Mouse (Mus musculus) ovary, postnatal 14 days (tissue): Measurements from ENCODE around the gene Tfpt.
"Not testable (repeated sequence)": the region's sequence is repeated elsewhere in the genome, so short reads cannot be mapped to it uniquely, and the experiment has no call there.

ENCODE experiments used
- DNase-seq: peaks from one replicate; pipeline ENCODE4 v3.0.0; 2022; ENCODE audit warnings: low spot score

The Tfpt gene

DNA sequence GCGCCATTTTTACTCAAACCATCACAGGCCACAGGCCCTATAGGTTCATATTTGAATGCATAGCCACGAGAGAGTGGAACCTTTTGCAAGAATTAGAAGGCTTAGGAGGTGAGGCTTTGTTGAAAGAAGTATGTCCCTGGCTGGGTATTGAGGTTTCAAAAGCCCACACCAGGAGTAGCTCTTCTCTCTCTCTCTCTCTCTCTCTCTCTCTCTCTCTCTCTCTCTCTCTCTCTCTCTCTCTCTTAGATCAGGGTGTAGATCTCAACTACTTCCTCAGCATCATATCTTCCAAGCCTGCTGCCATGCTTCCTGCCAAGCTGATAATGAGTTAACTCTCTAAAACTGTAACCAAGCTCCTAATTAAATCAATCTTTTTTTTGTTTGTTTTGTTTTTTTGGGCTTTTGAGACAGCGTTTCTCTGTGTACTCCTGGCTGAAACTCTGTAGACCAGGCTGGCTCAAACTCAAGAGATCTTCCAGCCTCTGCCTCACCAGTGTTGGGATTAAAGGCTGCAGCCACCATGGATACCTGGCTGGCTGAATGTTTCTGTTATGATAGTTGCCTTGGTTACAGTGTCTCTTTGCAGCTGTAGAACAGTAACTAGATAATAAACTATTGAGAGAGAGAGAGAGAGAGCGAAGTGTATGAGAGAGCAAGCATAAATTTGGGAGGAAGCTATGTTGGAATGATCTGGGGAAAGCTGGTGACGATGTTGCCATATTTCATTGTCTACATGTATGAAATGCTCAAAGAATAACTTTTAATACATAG, 53.2 kb downstream of the Tfpt start:
- DNase-seq: no peak

DNA sequence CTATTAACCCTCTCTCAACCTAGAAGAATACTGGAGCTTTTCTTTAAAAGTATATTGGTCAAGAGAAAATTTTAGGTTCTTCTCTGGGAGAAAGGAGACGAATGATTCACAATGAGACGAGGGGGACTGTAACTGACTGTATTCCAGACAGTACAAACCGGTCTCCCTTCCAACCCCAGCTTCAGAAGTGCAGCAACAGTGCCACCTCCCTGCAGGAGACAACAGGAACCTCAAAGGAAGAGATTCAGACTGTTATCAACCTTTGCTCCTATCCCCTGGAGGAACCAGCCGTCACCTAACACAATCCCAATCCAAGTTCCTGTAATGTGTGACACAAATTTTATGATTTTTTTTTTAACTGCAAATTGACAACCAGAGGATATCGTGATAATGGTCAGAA, 55.5 kb downstream of the Tfpt start:
- no peak for DNase-seq

DNA sequence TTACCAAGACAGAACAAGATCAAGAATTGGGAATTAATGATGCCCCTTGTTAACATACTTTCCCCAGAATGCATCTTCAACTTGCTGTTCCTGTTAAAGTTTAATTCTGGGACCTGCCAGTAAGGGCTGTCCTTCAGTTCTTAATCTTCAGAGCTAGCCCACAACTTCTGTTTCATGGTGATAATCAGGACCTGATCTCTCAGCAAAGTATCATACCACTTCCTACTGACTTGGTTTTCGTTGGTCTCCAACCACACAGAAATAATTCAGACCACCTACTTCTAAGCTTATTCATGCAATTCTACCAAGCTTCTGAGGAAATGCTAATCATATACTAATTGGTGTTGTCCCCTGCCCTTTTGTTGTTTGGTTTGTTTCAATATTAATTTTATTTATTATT, 57.9 kb downstream of the Tfpt start:
- no peak for DNase-seq

DNA sequence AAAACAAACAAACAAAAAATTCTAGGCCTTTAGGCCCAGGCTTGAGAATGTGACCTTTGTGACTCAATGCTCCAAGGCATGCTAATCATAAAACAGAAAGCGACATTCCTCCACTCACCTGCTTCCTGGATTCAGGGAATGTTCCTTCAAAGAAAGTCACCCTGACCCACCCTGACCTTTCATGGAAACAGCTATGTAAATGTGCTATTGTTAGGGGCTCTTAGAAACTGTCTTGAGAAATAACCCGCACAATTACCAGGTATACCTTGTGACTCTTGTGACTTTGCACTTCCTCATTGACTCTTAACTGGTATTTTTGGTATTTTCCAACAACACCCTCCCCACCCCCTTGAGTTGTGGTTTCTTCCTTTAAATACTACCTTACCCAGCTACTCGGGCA, 59.1 kb downstream of the Tfpt start:
- not testable (repeated sequence) for DNase-seq
